Mouse (Mus musculus) ES-Bruce4 (cell line): ENCODE results near the gene Gm7138. TPM values are rescaled to one million over a fixed set of nuclear protein-coding genes. Genes with fewer than 3 reads are reported as not detected.
"Not testable (repeated sequence)": the region's sequence is repeated elsewhere in the genome, so short reads cannot be mapped to it uniquely, and the experiment has no call there.

Experiments used
- H3K27ac ChIP-seq: 2 replicates; pipeline ENCODE4 v1.5.1; 2012; ENCODE audit warnings: low read length, inconsistent platforms; ENCODE audit not compliant: insufficient read depth
- H3K27me3 ChIP-seq: 2 replicates; pipeline ENCODE4 v1.6.1; 2012; ENCODE audit warnings: mild to moderate bottlenecking, low read length, inconsistent platforms; ENCODE audit not compliant: control insufficient read depth, poor library complexity, insufficient read depth, severe bottlenecking
- H3K36me3 ChIP-seq: 2 replicates; pipeline ENCODE4 v1.6.1; 2012; ENCODE audit warnings: inconsistent platforms, mild to moderate bottlenecking, low read length, moderate library complexity; ENCODE audit not compliant: control insufficient read depth, poor library complexity, insufficient read depth, severe bottlenecking
- H3K4me1 ChIP-seq: one replicate; pipeline ENCODE4 v1.8.1; 2011; ENCODE audit warnings: low read length; ENCODE audit not compliant: control insufficient read depth, insufficient read depth
- H3K4me3 ChIP-seq: 2 replicates; pipeline ENCODE4 v1.5.1; 2011; ENCODE audit warnings: low read depth, mild to moderate bottlenecking, low read length
- H3K9ac ChIP-seq: 2 replicates; pipeline ENCODE4 v1.6.1; 2012; ENCODE audit warnings: low read depth, mild to moderate bottlenecking, inconsistent platforms; ENCODE audit not compliant: poor library complexity, severe bottlenecking
- H3K9me3 ChIP-seq: replicated peaks from 2 replicates; pipeline ENCODE4 v1.6.1; 2012; ENCODE audit warnings: mild to moderate bottlenecking, low read length, inconsistent platforms; ENCODE audit not compliant: control insufficient read depth, poor library complexity, insufficient read depth, severe bottlenecking
- CTCF ChIP-seq: IDR thresholded peaks from one replicate; pipeline ENCODE4 v1.8.1; 2011; ENCODE audit warnings: low read depth, low read length
- EP300 ChIP-seq: IDR thresholded peaks from 2 replicates; pipeline ENCODE4 v1.6.1; 2011; ENCODE audit warnings: low read depth, low read length; ENCODE audit not compliant: insufficient read depth
- POLR2A ChIP-seq: IDR thresholded peaks from one replicate; pipeline ENCODE4 v1.8.1; 2011; ENCODE audit warnings: low read length; ENCODE audit not compliant: insufficient read depth
- polyA plus RNA-seq: library from polyadenylated mRNA; stranded (reverse); fragments of >200 nt; gene quantifications from 2 replicates; pipeline ENCODE4 v1.2.4, GENCODE M21; 2011; ENCODE audit warnings: low read depth; ENCODE audit not compliant: missing spikeins, insufficient read depth, insufficient read length

Gm7138 gene
- polyA plus RNA-seq, 1 experiment, result not detected

GRCm38 (mm10) chr10:77741924-77742688, 34.6 kb downstream of the Gm7138 start, which contains the start of gene Gm18596:
Gene Gm18596 (minus strand): TSS chr10:77742638.
- H3K9ac ChIP-seq, H3K27me3 ChIP-seq, H3K4me1 ChIP-seq, H3K27ac ChIP-seq, H3K9me3 ChIP-seq, H3K36me3 ChIP-seq, H3K4me3 ChIP-seq: not testable (repeated sequence)

- no peak overlapping the region for H3K27ac ChIP-seq
- no peak overlapping the region for H3K4me3 ChIP-seq
- no peak overlapping the region for H3K9ac ChIP-seq
- H3K4me1 ChIP-seq, result no peaks in the 10 kb centered on the region
- TF ChIP-seq POLR2A, result no peak
- TF ChIP-seq EP300, result no peak
- TF ChIP-seq CTCF, result no peak
- H3K9me3 ChIP-seq, result no peaks in the 10 kb centered on the region
- no peaks in the 10 kb centered on the region for H3K36me3 ChIP-seq
- no peaks in the 10 kb centered on the region for H3K27me3 ChIP-seq
These were observed 37.8 kb downstream of the Gm7138 start for GRCm38 (mm10) chr10:77738929-77739328.

- Histone ChIP-seq H3K9me3 (no peaks in the 10 kb centered on the region), H3K27me3 (no peaks in the 10 kb centered on the region), H3K9ac (no peak overlapping the region), H3K27ac (no peak overlapping the region), H3K36me3 (no peaks in the 10 kb centered on the region), H3K4me1 (no peaks in the 10 kb centered on the region), H3K4me3 (no peak overlapping the region)
- TF ChIP-seq POLR2A (no peak), EP300 (no peak), CTCF (no peak)
These were observed 40.8 kb downstream of the Gm7138 start for GRCm38 (mm10) chr10:77735928-77736327.

- H3K9ac ChIP-seq, result no peak overlapping the region
- H3K27me3 ChIP-seq, result no peaks in the 10 kb centered on the region
- peak; percentile 93 for TF ChIP-seq CTCF
- no peak for TF ChIP-seq POLR2A
These were observed 47.5 kb downstream of the Gm7138 start for GRCm38 (mm10) chr10:77729241-77729640.

GRCm38 (mm10) chr10:77728280-77728679, 48.5 kb downstream of the Gm7138 start:
- no peak overlapping the region for H3K4me3 ChIP-seq
- no peak overlapping the region for H3K9ac ChIP-seq
- H3K36me3 ChIP-seq, result no peaks in the 10 kb centered on the region
- H3K27me3 ChIP-seq, result no peaks in the 10 kb centered on the region
- no peaks in the 10 kb centered on the region for H3K4me1 ChIP-seq
- no peaks in the 10 kb centered on the region for H3K9me3 ChIP-seq
- TF ChIP-seq CTCF (peak; percentile 34), POLR2A (no peak)
- no peak overlapping the region for H3K27ac ChIP-seq

More at GRCm38 (mm10) chr10:77729241-77729640, 47.5 kb downstream of the Gm7138 start:
- no peaks in the 10 kb centered on the region for H3K9me3 ChIP-seq
- no peaks in the 10 kb centered on the region for H3K36me3 ChIP-seq
- H3K27ac ChIP-seq, result no peak overlapping the region
- no peak overlapping the region for H3K4me3 ChIP-seq
- H3K4me1 ChIP-seq, result no peaks in the 10 kb centered on the region

Other genes starting within 250 kb of the Gm7138 start
- gene Itgb2, start 246.7 kb downstream of the Gm7138 start, polyA plus RNA-seq, result 0.61 and 0.82 TPM in 2 replicates
- 83.2 and 89.6 TPM in 2 replicates for gene Pttg1ip, start 195.2 kb downstream of the Gm7138 start, polyA plus RNA-seq
- gene Sumo3, start 170.8 kb downstream of the Gm7138 start, polyA plus RNA-seq, result 218 and 242 TPM in 2 replicates
- 50.7 and 57.6 TPM in 2 replicates for gene Gm49325, start 170.7 kb downstream of the Gm7138 start, polyA plus RNA-seq
- gene Ube2g2, start 154.7 kb downstream of the Gm7138 start, polyA plus RNA-seq, result 40.2 and 43.2 TPM in 2 replicates
- gene Tspear, start 90.4 kb downstream of the Gm7138 start, polyA plus RNA-seq, result 0.91 and 1.2 TPM in 2 replicates
- not detected in 2 replicates for gene Gm19402, start 86.2 kb downstream of the Gm7138 start, polyA plus RNA-seq
- gene Gm9508, start 79.7 kb downstream of the Gm7138 start, polyA plus RNA-seq, result not detected in 2 replicates
- not detected in 2 replicates for gene Gm10272, start 70.3 kb downstream of the Gm7138 start, polyA plus RNA-seq
- not detected in 2 replicates for gene Gm10024, start 65.5 kb downstream of the Gm7138 start, polyA plus RNA-seq
- not detected in 2 replicates for gene Gm10142, start 61.1 kb downstream of the Gm7138 start, polyA plus RNA-seq
- gene Krtap12-1, start 56.3 kb downstream of the Gm7138 start, polyA plus RNA-seq, result not detected in 2 replicates
- gene Gm10100, start 50.5 kb downstream of the Gm7138 start, polyA plus RNA-seq, result not detected in 2 replicates
- gene Gm18596, start 34.3 kb downstream of the Gm7138 start, polyA plus RNA-seq, result not detected in 2 replicates
- gene Gm9736, start 25.6 kb downstream of the Gm7138 start, polyA plus RNA-seq, result not detected in 2 replicates
- gene Gm3233, start 17.3 kb downstream of the Gm7138 start, polyA plus RNA-seq, result not detected in 2 replicates
- not detected in 2 replicates for gene Gm3238, start 5.6 kb downstream of the Gm7138 start, polyA plus RNA-seq
- gene Gm3250, start 5.6 kb upstream of the Gm7138 start, polyA plus RNA-seq, result not detected in 2 replicates
- not detected in 2 replicates for gene Gm7137, start 11.3 kb upstream of the Gm7138 start, polyA plus RNA-seq
- gene Gm9639, start 18.1 kb upstream of the Gm7138 start, polyA plus RNA-seq, result not detected in 2 replicates
- not detected in 2 replicates for gene Gm19668, start 22.2 kb upstream of the Gm7138 start, polyA plus RNA-seq
- gene Gm9507, start 34.9 kb upstream of the Gm7138 start, polyA plus RNA-seq, result not detected in 2 replicates
- not detected in 2 replicates for gene Gm2696, start 37.7 kb upstream of the Gm7138 start, polyA plus RNA-seq
- not detected in 2 replicates for gene Krtap10-4, start 50.2 kb upstream of the Gm7138 start, polyA plus RNA-seq
- gene Krtap10-10, start 59.0 kb upstream of the Gm7138 start, polyA plus RNA-seq, result not detected in 2 replicates
- gene Gm36176, start 69.9 kb upstream of the Gm7138 start, polyA plus RNA-seq, result not detected in 2 replicates
- gene Gm10318, start 75.9 kb upstream of the Gm7138 start, polyA plus RNA-seq, result not detected in 2 replicates
- gene Gm3285, start 85.0 kb upstream of the Gm7138 start, polyA plus RNA-seq, result not detected in 2 replicates
- 5.6 and 6.3 TPM in 2 replicates for gene Lrrc3, start 125.6 kb upstream of the Gm7138 start, polyA plus RNA-seq
- gene Trpm2, start 193.6 kb upstream of the Gm7138 start, polyA plus RNA-seq, result 0.07 TPM in 1 of 2 replicates, not detected in the other
- gene 1810043G02Rik, start 201.6 kb upstream of the Gm7138 start, polyA plus RNA-seq, result 4.2 and 4.7 TPM in 2 replicates
- gene Pfkl, start 233.1 kb upstream of the Gm7138 start, polyA plus RNA-seq, result 100 and 102 TPM in 2 replicates